Mouse (Mus musculus) heart, adult 2 months (tissue): Measurements from ENCODE around the gene Wwc2. TPM values are rescaled to one million over a fixed set of nuclear protein-coding genes. Genes with fewer than 3 reads are reported as not detected.
A peak's percentile ranks its signal among the peaks of the same experiment; 100 is the strongest.

Experiments
- DNase-seq, 2 experiments: peaks; one replicate each; pipeline ENCODE4 v3.0.0; 2021
- H3K27ac ChIP-seq: fragments of 200-600 bp; 2 replicates; pipeline ENCODE4 v1.8.1; 2022
- H3K27me3 ChIP-seq: fragments of 200-500 bp; 2 replicates; pipeline ENCODE4 v1.6.1; 2012; ENCODE audit warnings: mild to moderate bottlenecking, low read length, inconsistent platforms, mixed read lengths; ENCODE audit not compliant: control insufficient read depth, insufficient read depth
- H3K36me3 ChIP-seq: fragments of 200-500 bp; 2 replicates; pipeline ENCODE4 v1.6.1; 2012; ENCODE audit warnings: low read length, inconsistent platforms; ENCODE audit not compliant: control insufficient read depth, insufficient read depth
- H3K4me1 ChIP-seq: fragments of 200-500 bp; 2 replicates; pipeline ENCODE4 v1.6.1; 2011; ENCODE audit warnings: low read length; ENCODE audit not compliant: control insufficient read depth, insufficient read depth
- H3K4me3 ChIP-seq: fragments of 200-600 bp; 2 replicates; pipeline ENCODE4 v1.8.1; 2022
- H3K79me2 ChIP-seq: fragments of 200-500 bp; replicated peaks from 2 replicates; pipeline ENCODE4 v1.6.1; 2012; ENCODE audit warnings: mild to moderate bottlenecking, inconsistent platforms, low read length, moderate library complexity, mixed read lengths; ENCODE audit not compliant: control insufficient read depth, insufficient read depth
- H3K9ac ChIP-seq: fragments of 200-500 bp; 2 replicates; pipeline ENCODE4 v1.6.1; 2012; ENCODE audit warnings: low read depth, mild to moderate bottlenecking, control low read depth, inconsistent platforms, low read length, mixed read lengths
- CTCF ChIP-seq: fragments of 200-600 bp; IDR thresholded peaks from 2 replicates; pipeline ENCODE4 v1.8.1; 2022; ENCODE audit warnings: antibody characterized with exemption, mild to moderate bottlenecking, moderate library complexity
- EP300 ChIP-seq: fragments of 200-500 bp; IDR thresholded peaks from 2 replicates; pipeline ENCODE4 v1.6.1; 2011; ENCODE audit warnings: low read depth, low read length, control low read depth; ENCODE audit not compliant: insufficient read depth
- POLR2A ChIP-seq: fragments of 200-500 bp; IDR thresholded peaks from 2 replicates; pipeline ENCODE4 v1.6.1; 2011; ENCODE audit warnings: mild to moderate bottlenecking, low read depth, low read length, control low read depth; ENCODE audit not compliant: insufficient read depth
- WGBS: fragments of 180-500 bp; shearing (Covaris S2); methylation state at CpG from one replicate; pipeline ENCODE4 v1.1.7; 2018; 5-methylcytosine and 5-hydroxymethylcytosine counted together
- intact Hi-C: fragments of 180-260 bp; cut with DNase I; formaldehyde crosslinking; loops from one replicate; pipeline ENCODE4 v1.15.1; 2025
- polyA plus RNA-seq: library from polyadenylated mRNA; depleted of rRNA; stranded (reverse); fragments of >200 nt; gene quantifications from 2 replicates; pipeline ENCODE4 v1.2.3, GENCODE M21; 2012
- total RNA-seq, 2 experiments: library from RNA; stranded (reverse); gene quantifications; 2 replicates each; pipeline ENCODE4 v1.2.3; 2021

Gene Wwc2
- total and polyA plus RNA-seq, 3 experiments: 8.3 to 26.9 (median 25.2) TPM

- WGBS: 96% methylated on average over 3 of the region's 3 CpGs
- intact Hi-C loops: loop anchor here (10.0 kb wide), 1 partner anchor 281 kb away; the partner anchor contains the start of gene Cdkn2aip
- DNase-seq: no peak
- Histone ChIP-seq H3K36me3 (peaks cover 4% of the 10 kb centered on the region; the same call in 1 of the 2 replicates), H3K27me3 (no peaks in the 10 kb centered on the region), H3K4me1 (no peaks in the 10 kb centered on the region; the same call in 1 of the 2 replicates), H3K4me3 (no peak overlapping the region), H3K79me2 (no peaks in the 10 kb centered on the region), H3K27ac (no peak overlapping the region), H3K9ac (no peak overlapping the region)
- no peak for TF ChIP-seq EP300
- no peak for TF ChIP-seq CTCF
- TF ChIP-seq POLR2A: no peak
Observed at GRCm38 (mm10) chr8:47996126-47996525, 5.4 kb upstream of the Wwc2 start.

DNA sequence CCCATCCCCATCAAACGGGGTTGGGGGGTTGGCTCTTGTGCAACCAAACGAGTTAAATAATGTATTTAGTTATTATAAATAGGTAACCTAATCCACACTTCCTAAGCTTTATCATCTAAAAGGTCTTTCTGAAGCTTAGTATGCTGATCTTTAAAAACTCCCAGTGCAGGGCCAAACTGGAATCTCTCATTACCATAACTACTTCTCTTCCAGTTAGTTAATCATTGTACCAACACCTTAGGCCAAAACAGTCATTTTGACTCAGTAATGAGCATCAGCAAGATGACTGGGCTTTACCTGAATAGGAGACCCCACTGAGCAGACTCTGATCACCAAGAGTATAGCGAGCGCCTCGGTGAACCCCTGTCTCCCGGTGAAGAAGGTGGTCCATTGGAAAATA lies 4.7 kb upstream of the Wwc2 start:
- H3K9ac ChIP-seq: no peak overlapping the region
- no peaks in the 10 kb centered on the region; the same call in 1 of the 2 replicates for H3K4me1 ChIP-seq
- no peak for DNase-seq
- intact Hi-C loops: loop anchor here (2.0 to 10.0 kb wide), 2 partner anchors 21 to 281 kb away; partner anchors contain the start of gene Cdkn2aip
- peak overlapping the region; percentile 32 for H3K4me3 ChIP-seq
- H3K36me3 ChIP-seq: peaks cover 4% of the 10 kb centered on the region; the same call in 1 of the 2 replicates
- WGBS: 83% methylated on average over 6 of the region's 6 CpGs
- TF ChIP-seq POLR2A (no peak), EP300 (no peak), CTCF (no peak)
- H3K27me3 ChIP-seq: no peaks in the 10 kb centered on the region
- no peak overlapping the region for H3K27ac ChIP-seq
- H3K79me2 ChIP-seq: no peaks in the 10 kb centered on the region

- TF ChIP-seq CTCF: no peak
- no peak for TF ChIP-seq EP300
- TF ChIP-seq POLR2A: no peak
- DNase-seq: peak; percentile 38 to 52
- peak overlapping the region; percentile 32 for H3K4me3 ChIP-seq
- no peaks in the 10 kb centered on the region for H3K27me3 ChIP-seq
- peak overlapping the region; percentile 67 for H3K9ac ChIP-seq
- H3K4me1 ChIP-seq: no peaks in the 10 kb centered on the region; the same call in 1 of the 2 replicates
- 9% methylated on average over 25 of the region's 25 CpGs for WGBS
- H3K27ac ChIP-seq: peak overlapping the region; percentile 57
- peaks cover 3% of the 10 kb centered on the region; the same call in 1 of the 2 replicates for H3K79me2 ChIP-seq
- intact Hi-C loops: loop anchor here (2.0 to 10.0 kb wide), 2 partner anchors 22 to 280 kb away; partner anchors contain the start of gene Cdkn2aip
- peaks cover 4% of the 10 kb centered on the region; the same call in 1 of the 2 replicates for H3K36me3 ChIP-seq
Observed at GRCm38 (mm10) chr8:47994618-47995274, 4.0 kb upstream of the Wwc2 start.

- peak; percentile 98 for DNase-seq
- peak overlapping the region; percentile 86 for H3K4me3 ChIP-seq
- H3K27ac ChIP-seq: peak overlapping the region; percentile 100
- H3K4me1 ChIP-seq: peaks cover 7% of the 10 kb centered on the region
- peaks cover 8% of the 10 kb centered on the region for H3K79me2 ChIP-seq
- TF ChIP-seq POLR2A: peak; percentile 86
- peak; percentile 55 for TF ChIP-seq CTCF
- peak; percentile 57; the same call in 1 of the 2 replicates for TF ChIP-seq EP300
- 2% methylated on average over 37 of the region's 45 CpGs for WGBS
- no peaks in the 10 kb centered on the region for H3K27me3 ChIP-seq
- intact Hi-C loops: loop anchor here (10.0 kb wide), 1 partner anchor 276 kb away; the partner anchor contains the start of gene Cdkn2aip
- peak overlapping the region; percentile 99 for H3K9ac ChIP-seq
- H3K36me3 ChIP-seq: peaks cover 4% of the 10 kb centered on the region; the same call in 1 of the 2 replicates
Observed at GRCm38 (mm10) chr8:47990386-47990772, 345 bp downstream of the Wwc2 start.

- Histone ChIP-seq H3K4me1 (peaks cover 7% of the 10 kb centered on the region), H3K9ac (peak overlapping the region; percentile 99), H3K79me2 (peaks cover 8% of the 10 kb centered on the region), H3K4me3 (peak overlapping the region; percentile 86), H3K27me3 (no peaks in the 10 kb centered on the region), H3K27ac (peak overlapping the region; percentile 100), H3K36me3 (peaks cover 4% of the 10 kb centered on the region; the same call in 1 of the 2 replicates)
- intact Hi-C loops: loop anchor here (1.0 to 10.0 kb wide), 3 partner anchors 13 to 275 kb away; partner anchors contain the start of gene Cdkn2aip
- TF ChIP-seq CTCF (no peak), EP300 (no peak), POLR2A (no peak)
- no peak for DNase-seq
- 0% methylated on average over 40 of the region's 66 CpGs for WGBS
Observed at GRCm38 (mm10) chr8:47989655-47990385, 904 bp downstream of the Wwc2 start.
